Mouse (Mus musculus) erythroblast, embryonic 14.5 days (primary cell): ENCODE data around the gene Gm8300. TPM values are rescaled to one million over a fixed set of nuclear protein-coding genes. Genes with fewer than 3 reads are reported as not detected.
"Not testable (repeated sequence)": the region's sequence is repeated elsewhere in the genome, so short reads cannot be mapped to it uniquely, and the experiment has no call there.

Source experiments
- H3K27me3 ChIP-seq: 2 replicates; pipeline ENCODE4 v1.6.1; 2012; ENCODE audit warnings: inconsistent platforms; ENCODE audit not compliant: control insufficient read depth
- H3K36me3 ChIP-seq: 2 replicates; pipeline ENCODE4 v1.6.1; 2012; ENCODE audit warnings: mild to moderate bottlenecking, inconsistent platforms; ENCODE audit not compliant: control insufficient read depth
- H3K4me1 ChIP-seq: 2 replicates; pipeline ENCODE4 v1.6.1; 2012; ENCODE audit warnings: inconsistent platforms; ENCODE audit not compliant: control insufficient read depth
- H3K4me3 ChIP-seq: replicated peaks from 2 replicates; pipeline ENCODE3; 2012; ENCODE audit warnings: moderate library complexity, mild to moderate bottlenecking, inconsistent platforms
- H3K9me3 ChIP-seq: 2 replicates; pipeline ENCODE4 v1.6.1; 2012; ENCODE audit warnings: low read length, inconsistent platforms, mixed read lengths; ENCODE audit not compliant: control insufficient read depth
- TAL1 ChIP-seq: IDR thresholded peaks from 3 replicates; pipeline ENCODE4 v1.6.1; 2012; ENCODE audit warnings: low read length, inconsistent platforms, mixed read lengths
- polyA plus RNA-seq: library from polyadenylated mRNA; stranded (reverse); fragments of >175 nt; gene quantifications from 2 replicates; pipeline ENCODE4 v1.2.3, GENCODE M21; 2012

Gene Gm8300
- polyA plus RNA-seq, 1 experiment = not detected

DNA sequence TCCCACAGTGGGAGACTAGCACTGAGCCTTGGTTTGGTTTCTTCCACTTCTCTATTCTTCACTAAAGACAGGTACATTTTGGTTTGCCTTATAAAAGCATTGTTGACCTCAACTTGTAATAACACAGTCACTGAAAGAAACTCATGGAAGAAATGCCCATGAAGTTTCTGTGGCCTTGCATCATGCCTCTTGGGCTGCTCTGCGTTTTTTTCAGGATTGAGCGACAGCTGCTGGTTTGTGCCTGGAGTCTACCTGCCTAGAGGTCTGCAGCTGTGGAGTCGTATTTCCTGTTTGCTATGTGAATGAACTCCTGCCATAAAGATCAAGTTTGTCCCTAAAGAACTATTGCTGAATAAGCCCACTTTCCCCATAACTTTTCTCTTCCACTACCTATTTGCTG, 29.8 kb downstream of the Gm8300 start:
- no peaks in the 10 kb centered on the region for H3K36me3 ChIP-seq
- H3K4me1 ChIP-seq = no peaks in the 10 kb centered on the region
- peaks cover 9% of the 10 kb centered on the region; the same call in 1 of the 2 replicates for H3K9me3 ChIP-seq
- no peaks in the 10 kb centered on the region for H3K27me3 ChIP-seq
- no peak overlapping the region for H3K4me3 ChIP-seq
- no peak for TF ChIP-seq TAL1

DNA sequence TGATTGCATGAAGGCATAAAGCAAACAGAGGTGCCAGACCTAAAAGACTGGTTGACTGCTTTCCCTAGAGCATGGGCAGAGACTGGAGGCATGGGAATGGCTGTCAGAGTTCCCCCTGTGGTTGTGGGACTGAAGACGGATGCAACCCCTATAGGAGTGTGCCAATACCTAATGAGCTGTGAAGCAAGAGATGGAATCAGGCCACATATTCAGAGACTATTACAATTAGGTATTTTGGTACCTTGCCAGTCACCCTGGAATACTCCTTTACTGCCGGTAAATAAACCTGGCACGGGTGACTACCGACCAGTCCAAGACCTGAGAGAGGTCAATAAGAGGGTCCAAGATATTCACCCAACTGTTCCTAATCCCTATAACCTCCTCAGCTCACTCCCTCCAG, 36.5 kb downstream of the Gm8300 start:
- H3K4me3 ChIP-seq, H3K36me3 ChIP-seq, H3K4me1 ChIP-seq, H3K27me3 ChIP-seq: not testable (repeated sequence)
- peaks cover 11% of the 10 kb centered on the region; the same call in 1 of the 2 replicates for H3K9me3 ChIP-seq

Other genes with a start within 250 kb of the Gm8300 start
- 0.06 TPM in 1 of 2 replicates, not detected in the other for gene Vipas39, start 248.1 kb upstream of the Gm8300 start, polyA plus RNA-seq
- 12.6 and 13.5 TPM in 2 replicates for gene Ahsa1, start 247.8 kb upstream of the Gm8300 start, polyA plus RNA-seq
- gene Ism2, start 214.6 kb upstream of the Gm8300 start, polyA plus RNA-seq = not detected in 2 replicates
- gene Sptlc2, start 126.0 kb upstream of the Gm8300 start, polyA plus RNA-seq = 0.29 and 0.80 TPM in 2 replicates
- gene Slirp, start 70.4 kb upstream of the Gm8300 start, polyA plus RNA-seq = 0.18 TPM in 1 of 2 replicates, not detected in the other
- 3.9 and 4.8 TPM in 2 replicates for gene Alkbh1, start 70.3 kb upstream of the Gm8300 start, polyA plus RNA-seq
- gene Snw1, start 42.0 kb upstream of the Gm8300 start, polyA plus RNA-seq = 2.1 and 2.5 TPM in 2 replicates
- not detected in 2 replicates for gene Gm5788, start 19.6 kb upstream of the Gm8300 start, polyA plus RNA-seq
- gene Oog1, start 88.4 kb downstream of the Gm8300 start, polyA plus RNA-seq = not detected in 2 replicates
- not detected in 2 replicates for gene Gm4027, start 104.6 kb downstream of the Gm8300 start, polyA plus RNA-seq
- gene Gm16381, start 130.3 kb downstream of the Gm8300 start, polyA plus RNA-seq = not detected in 2 replicates